Mouse (Mus musculus) heart, postnatal 4 days (tissue): ENCODE measurements around the gene a. TPM values are rescaled to one million over a fixed set of nuclear protein-coding genes. Genes with fewer than 3 reads are reported as not detected.

Experiments
- DNase-seq: peaks from one replicate; pipeline ENCODE4 v3.0.0; 2021
- total RNA-seq, 2 experiments: library from RNA; stranded (reverse); gene quantifications; 2 replicates each; pipeline ENCODE4 v1.2.3; 2021

Gene a
- total RNA-seq, 2 experiments from 2014 or later = not detected

GRCm38 (mm10) chr2:155056076-155056578, 264.9 kb downstream of the a start:
- DNase-seq = no peak

GRCm38 (mm10) chr2:155057361-155057760, 266.2 kb downstream of the a start:
- DNase-seq = no peak

GRCm38 (mm10) chr2:155071027-155071426, 279.8 kb downstream of the a start:
- no peak for DNase-seq

GRCm38 (mm10) chr2:155072353-155073145, 281.3 kb downstream of the a start:
- DNase-seq = no peak

- no peak for DNase-seq
Measured at GRCm38 (mm10) chr2:155073347-155073746, 282.1 kb downstream of the a start.

GRCm38 (mm10) chr2:155073978-155074765, 283.0 kb downstream of the a start, which contains the start of gene Ahcy:
Ahcy (minus strand) TSS chr2:155074497.
- DNase-seq = peak; percentile 88

GRCm38 (mm10) chr2:155074766-155075330, 283.6 kb downstream of the a start:
- DNase-seq = no peak

GRCm38 (mm10) chr2:155075649-155076048, 284.4 kb downstream of the a start:
- no peak for DNase-seq

- no peak for DNase-seq
Measured at GRCm38 (mm10) chr2:155079500-155080178, 288.4 kb downstream of the a start.

GRCm38 (mm10) chr2:155080179-155080530, 289.0 kb downstream of the a start:
- DNase-seq = no peak

- no peak for DNase-seq
Measured at GRCm38 (mm10) chr2:155081056-155081455, 289.9 kb downstream of the a start.

GRCm38 (mm10) chr2:155082121-155082803, 291.1 kb downstream of the a start:
- peak; percentile 79 for DNase-seq

GRCm38 (mm10) chr2:155084546-155084945, 293.3 kb downstream of the a start:
- no peak for DNase-seq

- no peak for DNase-seq
Measured at GRCm38 (mm10) chr2:155086328-155086727, 295.1 kb downstream of the a start.

GRCm38 (mm10) chr2:155088264-155088663, 297.1 kb downstream of the a start:
- no peak for DNase-seq

GRCm38 (mm10) chr2:155090909-155091742, 299.9 kb downstream of the a start:
- DNase-seq = no peak

GRCm38 (mm10) chr2:155091743-155092075, 300.5 kb downstream of the a start:
- DNase-seq = no peak

GRCm38 (mm10) chr2:155093418-155093817, 302.2 kb downstream of the a start:
- no peak for DNase-seq

GRCm38 (mm10) chr2:155098720-155099380, 307.6 kb downstream of the a start:
- no peak for DNase-seq

- DNase-seq = no peak
Measured at GRCm38 (mm10) chr2:155099421-155099820, 308.2 kb downstream of the a start.
